Mouse (Mus musculus) left cerebral cortex, postnatal 36 days (tissue): ENCODE results near the gene Rnf208. TPM values are rescaled to one million over a fixed set of nuclear protein-coding genes. Genes with fewer than 3 reads are reported as not detected.

Source experiments
- DNase-seq, 2 experiments: peaks; one replicate each; pipeline ENCODE4 v3.0.0; 2021 to 2022; ENCODE audit warnings: low spot score in 2 of 2, mixed read lengths in 1 of 2
- intact Hi-C: fragments of 180-260 bp; cut with DNase I; formaldehyde crosslinking; loops from one replicate; pipeline ENCODE4 v1.15.1; 2025
- total RNA-seq, 2 experiments: library from RNA; stranded (reverse); gene quantifications; 2 replicates each; pipeline ENCODE4 v1.2.3; 2021

Gene Rnf208
- total RNA-seq, 2 experiments from 2014 or later = 244 to 282 TPM

DNA sequence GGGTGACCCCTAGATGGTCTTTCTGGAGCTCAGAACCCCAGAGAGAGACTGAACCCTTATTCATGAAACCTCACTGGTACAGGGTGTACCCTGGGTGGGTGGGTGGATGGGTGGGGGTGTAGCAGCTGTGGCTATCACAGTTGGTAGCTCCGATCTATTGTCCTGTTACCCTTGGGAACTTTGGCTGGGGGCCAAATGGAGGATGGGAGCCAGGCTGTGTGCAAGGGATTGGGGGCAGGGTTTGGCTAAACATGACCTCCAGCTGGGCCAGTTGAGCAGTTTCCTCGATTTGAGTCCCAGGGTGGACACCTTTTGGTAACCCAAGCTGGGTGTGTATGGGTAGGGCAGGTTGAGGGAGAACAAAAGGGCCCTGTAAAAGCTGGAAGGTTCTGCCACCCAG, 24.7 kb downstream of the Rnf208 start:
- intact Hi-C loops = no loop called here
- DNase-seq = peak in 1 of 2 experiments; percentile 54

GRCm38 (mm10) chr2:25267241-25267640, 25.2 kb downstream of the Rnf208 start:
- no peak for DNase-seq
- intact Hi-C loops = no loop called here

GRCm38 (mm10) chr2:25267746-25268309, 25.8 kb downstream of the Rnf208 start:
- no peak for DNase-seq
- intact Hi-C loops = no loop called here

DNA sequence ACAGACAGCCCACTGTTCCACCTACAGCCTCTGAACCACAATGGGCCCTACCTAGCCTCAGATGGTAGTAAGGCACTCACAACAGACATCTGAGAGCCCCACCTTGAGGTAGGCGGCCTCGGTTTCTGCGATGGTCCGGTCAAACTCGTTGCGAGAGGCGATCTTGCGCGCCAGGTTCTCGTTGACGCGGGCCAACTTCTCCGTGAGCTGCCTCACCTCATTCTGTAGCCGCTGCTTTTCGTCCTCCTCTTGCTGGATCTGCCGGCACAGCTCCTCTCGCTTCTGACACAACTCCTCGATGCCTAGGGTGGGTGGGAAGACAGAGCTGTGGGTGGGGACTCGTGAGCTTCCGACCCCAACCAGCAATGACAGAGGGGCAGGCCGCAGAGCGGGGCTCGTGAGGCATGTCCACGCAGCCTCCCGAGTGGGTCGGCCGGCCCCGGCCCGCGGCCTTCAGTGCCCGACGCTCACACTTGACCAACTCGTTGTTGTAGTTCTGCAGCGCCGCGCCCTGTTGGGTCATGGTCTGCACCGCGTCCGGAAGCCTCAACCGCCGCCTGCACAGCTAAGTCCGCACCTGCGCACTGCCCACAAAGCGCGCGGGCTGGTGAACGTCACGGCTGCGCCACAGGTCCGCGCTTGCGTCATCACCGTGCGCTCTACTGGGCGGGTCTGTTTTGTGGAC, 29.9 kb downstream of the Rnf208 start, which contains the start of the genes Ssna1 and Anapc2:
TSS of gene Ssna1 (minus strand) at position 612 of the 685 bp plus-strand sequence.
TSS of gene Anapc2 (plus strand) at position 652 of the 685 bp plus-strand sequence.
- intact Hi-C loops = loop anchor here (5.0 kb wide), 1 partner anchor 60 kb away; the partner anchor contains the start of gene Man1b1
- peak; percentile 97 to 98 for DNase-seq

GRCm38 (mm10) chr2:25272515-25272914, 30.5 kb downstream of the Rnf208 start:
- intact Hi-C loops = loop anchor here (5.0 kb wide), 1 partner anchor 60 kb away; the partner anchor contains the start of gene Man1b1
- no peak for DNase-seq

GRCm38 (mm10) chr2:25273010-25273409, 31.0 kb downstream of the Rnf208 start:
- intact Hi-C loops = loop anchor here (1.0 to 5.0 kb wide), 2 partner anchors 20 to 59 kb away; partner anchors contain the start of gene Man1b1
- DNase-seq = no peak

GRCm38 (mm10) chr2:25278928-25279882, 37.1 kb downstream of the Rnf208 start:
- intact Hi-C loops = loop anchor here (5.0 kb wide), 1 partner anchor 123 kb away; no protein-coding TSS in a partner anchor
- peak in 1 of 2 experiments; percentile 74 for DNase-seq

- intact Hi-C loops = no loop called here
- no peak for DNase-seq
These were observed 43.5 kb downstream of the Rnf208 start for GRCm38 (mm10) chr2:25285551-25285950.

GRCm38 (mm10) chr2:25286314-25286713, 44.3 kb downstream of the Rnf208 start:
- DNase-seq = no peak
- intact Hi-C loops = no loop called here

GRCm38 (mm10) chr2:25286837-25287636, 45.0 kb downstream of the Rnf208 start:
- DNase-seq = no peak
- intact Hi-C loops = no loop called here

- DNase-seq = no peak
- intact Hi-C loops = no loop called here
These were observed 46.0 kb downstream of the Rnf208 start, which contains the start of gene Tmem210 for GRCm38 (mm10) chr2:25287927-25288649. Gene Tmem210 (plus strand): TSS chr2:25288145.

DNA sequence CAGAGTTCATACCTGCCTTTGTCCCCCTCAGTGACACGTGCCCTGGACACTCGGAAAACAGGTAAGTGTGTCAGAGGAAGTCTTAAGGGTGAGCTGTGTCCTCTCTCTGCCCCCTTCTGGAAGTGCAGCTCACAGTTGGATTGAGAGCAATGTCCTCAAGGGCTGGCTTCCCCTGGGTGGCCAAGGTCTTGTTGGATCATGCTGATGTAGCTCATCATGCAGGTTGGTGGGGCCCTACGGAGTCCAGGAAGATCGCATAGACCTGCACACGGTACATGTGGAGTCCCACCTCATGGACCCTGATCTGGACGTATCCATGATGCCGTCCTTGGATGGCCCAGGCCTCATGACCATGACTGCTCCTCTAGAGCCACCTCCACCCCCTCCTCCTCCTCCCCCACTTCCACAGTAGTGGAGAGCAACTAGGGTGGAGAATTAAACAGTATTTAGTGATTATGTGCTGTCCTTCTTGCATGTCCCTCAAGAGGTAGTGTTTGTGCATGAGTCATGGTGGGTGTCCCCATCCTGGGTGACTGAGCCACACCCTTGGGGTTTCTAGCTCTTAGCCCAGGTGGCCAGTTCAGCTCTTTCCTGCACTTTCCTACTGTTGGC, 46.8 kb downstream of the Rnf208 start:
- intact Hi-C loops = no loop called here
- no peak for DNase-seq

- no peak for DNase-seq
- intact Hi-C loops = no loop called here
These were observed 47.6 kb downstream of the Rnf208 start, which contains the start of gene Lrrc26 for GRCm38 (mm10) chr2:25289651-25290050. Gene Lrrc26 (plus strand): TSS chr2:25289915.

GRCm38 (mm10) chr2:25290101-25290815, 48.2 kb downstream of the Rnf208 start:
- peak; percentile 75 to 78 for DNase-seq
- intact Hi-C loops = no loop called here

- peak in 1 of 2 experiments; percentile 60 for DNase-seq
- intact Hi-C loops = no loop called here
These were observed 48.7 kb downstream of the Rnf208 start for GRCm38 (mm10) chr2:25290816-25291130.

DNA sequence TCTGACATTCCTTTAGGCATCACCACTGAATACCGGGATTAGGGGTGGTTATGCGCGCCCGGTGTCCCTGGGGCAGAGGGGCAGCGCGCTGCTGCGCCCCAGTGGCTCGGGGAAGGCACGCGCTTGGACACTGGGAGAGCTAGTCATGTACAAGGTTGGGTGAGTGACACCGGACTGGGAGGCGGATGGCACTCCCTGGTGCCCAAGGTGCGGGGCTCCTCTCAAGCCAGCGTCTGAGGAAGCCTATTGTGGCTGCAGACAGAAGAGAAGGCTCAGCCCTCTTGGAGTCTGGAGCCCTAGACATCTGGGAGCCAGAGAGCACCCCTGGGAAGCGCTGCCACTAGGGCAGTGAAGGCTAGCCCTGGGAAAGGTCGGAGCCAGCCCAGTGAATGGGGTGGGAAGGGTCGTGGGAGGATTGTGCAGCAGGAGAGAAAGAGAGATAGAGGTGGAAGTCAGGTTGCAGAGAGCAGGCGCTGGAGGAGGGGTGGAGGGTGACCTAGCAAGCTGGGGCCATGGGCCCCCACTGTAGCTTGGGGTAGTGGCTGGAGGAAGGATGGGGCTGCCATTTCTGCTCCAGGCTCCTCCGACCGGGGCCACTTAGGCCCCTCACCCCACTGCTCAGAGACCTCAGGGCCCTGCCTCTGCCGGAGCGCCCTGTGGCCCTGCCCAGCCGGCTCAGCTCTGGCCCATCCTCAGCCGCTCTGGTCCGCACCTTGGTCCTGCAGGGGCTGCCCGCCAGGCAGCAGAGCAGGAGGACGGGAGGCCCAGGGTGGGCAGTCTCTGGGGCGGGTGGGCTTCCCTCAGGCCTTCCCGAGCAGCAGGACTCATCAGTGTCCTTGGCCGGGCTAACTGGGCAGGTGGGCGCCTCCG, 49.4 kb downstream of the Rnf208 start:
- DNase-seq = no peak
- intact Hi-C loops = no loop called here
